Mouse (Mus musculus) liver, embryonic 14 days (tissue): ENCODE data around the gene Gm49383. TPM values are rescaled to one million over a fixed set of nuclear protein-coding genes. Genes with fewer than 3 reads are reported as not detected.

Experiments
- polyA plus RNA-seq: library from polyadenylated mRNA; depleted of rRNA; stranded (reverse); fragments of >200 nt; gene quantifications from 2 replicates; pipeline ENCODE4 v1.2.3, GENCODE M21; 2012; rRNA removed

Gm49383 gene
- polyA plus RNA-seq, result 5.1 and 6.2 TPM in 2 replicates

GRCm38 (mm10) chr12:69196444-69197377 is at the start of gene Gm49383:
Gm49383 (minus strand) TSS chr12:69197104.

GRCm38 (mm10) chr12:69240876-69241275 is 44.0 kb upstream of the Gm49383 start, which contains the start of gene Klhdc1:
Klhdc1 (plus strand) TSS chr12:69241176.

GRCm38 (mm10) chr12:69227776-69228466 is 31.0 kb upstream of the Gm49383 start, which contains the start of gene Pole2:
Pole2 (minus strand) TSS chr12:69228195.

GRCm38 (mm10) chr12:69204052-69204833 is 7.3 kb upstream of the Gm49383 start, which contains the start of gene Gm49384:
Gm49384 (minus strand) TSS chr12:69204267.

GRCm38 (mm10) chr12:69198164-69198535 is 1.2 kb upstream of the Gm49383 start, which contains the start of gene Dnaaf2:
Dnaaf2 (minus strand) TSS chr12:69198429.

GRCm38 (mm10) chr12:69183583-69184308 is 13.2 kb downstream of the Gm49383 start, which contains the start of the genes Rpl36al and Mgat2:
Rpl36al (minus strand) TSS chr12:69184083.
Mgat2 (plus strand) TSS chr12:69184157.

GRCm38 (mm10) chr12:69168461-69169106 is 28.3 kb downstream of the Gm49383 start, which contains the start of gene Lrr1:
Lrr1 (plus strand) TSS chr12:69168814.

GRCm38 (mm10) chr12:69158765-69159577 is 37.9 kb downstream of the Gm49383 start, which contains the start of gene Rps29:
Rps29 (minus strand) TSS chr12:69159186.

Other genes with a start within 250 kb of the Gm49383 start
- 1,487 and 1,680 TPM in 2 replicates for gene Rps29, start 37.9 kb downstream of the Gm49383 start, polyA plus RNA-seq
- 11.7 and 13.8 TPM in 2 replicates for gene Lrr1, start 28.3 kb downstream of the Gm49383 start, polyA plus RNA-seq
- 563 and 595 TPM in 2 replicates for gene Rpl36al, start 13.0 kb downstream of the Gm49383 start, polyA plus RNA-seq
- 10.3 and 12.5 TPM in 2 replicates for gene Mgat2, start 12.9 kb downstream of the Gm49383 start, polyA plus RNA-seq
- gene Dnaaf2, start 1.3 kb upstream of the Gm49383 start, polyA plus RNA-seq, result 2.9 and 3.6 TPM in 2 replicates
- gene Gm49384, start 7.2 kb upstream of the Gm49383 start, polyA plus RNA-seq, result 7.2 and 8.7 TPM in 2 replicates
- gene Pole2, start 31.1 kb upstream of the Gm49383 start, polyA plus RNA-seq, result 26.3 and 30.3 TPM in 2 replicates
- 0.86 and 1.7 TPM in 2 replicates for gene Klhdc1, start 44.1 kb upstream of the Gm49383 start, polyA plus RNA-seq
- gene Klhdc2, start 99.6 kb upstream of the Gm49383 start, polyA plus RNA-seq, result 41.5 and 47.7 TPM in 2 replicates
- gene Nemf, start 160.1 kb upstream of the Gm49383 start, polyA plus RNA-seq, result 12.4 and 13.3 TPM in 2 replicates
- 39.8 and 46.5 TPM in 2 replicates for gene Arf6, start 175.0 kb upstream of the Gm49383 start, polyA plus RNA-seq
- gene Gm9887, start 175.4 kb upstream of the Gm49383 start, polyA plus RNA-seq, result 0.15 and 0.16 TPM in 2 replicates